Comparison of ENCODE assay signal across 9 mouse cellular contexts in the genomic region with DNA sequence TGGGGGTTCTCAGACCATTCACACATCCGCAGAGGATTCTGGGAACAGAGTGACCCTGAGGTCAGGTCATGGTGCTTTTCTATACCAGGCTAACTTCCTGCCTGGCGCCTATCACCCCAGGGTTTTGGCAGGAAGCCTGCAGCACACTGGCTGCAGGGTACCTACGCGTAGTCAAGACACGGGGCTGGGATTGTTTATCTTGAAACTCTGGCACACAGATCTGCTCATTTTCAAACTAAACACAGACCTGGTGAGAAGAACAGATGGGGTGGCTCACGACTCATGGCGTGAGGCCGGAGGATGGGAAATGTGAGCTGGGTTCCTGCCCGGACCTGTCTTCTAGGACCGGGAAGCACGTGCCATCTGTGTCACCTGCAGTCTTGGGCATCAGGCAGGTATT. TPM values are rescaled to one million over a fixed set of nuclear protein-coding genes. Genes with fewer than 3 reads are reported as not detected.
DNase-seq lines count a peak whose midpoint lies in the region; ATAC-seq and TF ChIP-seq lines count a peak whose summit lies in the region.
"Had no signal": no experiment of that assay in that cellular context is flagged by ENCODE, and none has a peak within 500 bp of the region (broad histone marks: within the 10 kb centered on the region; RNA-seq: fewer than 3 reads in every experiment).

No protein-coding gene starts in this region.

- H3K27ac ChIP-seq in layer of hippocampus, adult 2 months: peak overlapping the region; percentile 94
- peak overlapping the region; percentile 77; the same call in 1 of the 2 replicates for H3K27ac ChIP-seq in forebrain, postnatal 0 days (ENCODE audit: low read depth, low read length)
- H3K27ac ChIP-seq in intestine, postnatal 0 days (ENCODE audit: low read depth, low read length): peak overlapping the region; percentile 5; the same call in 1 of the 2 replicates
- peak overlapping the region; percentile 77 for H3K27ac ChIP-seq in midbrain, embryonic 14.5 days (replicated peaks; ENCODE audit: low read depth, low read length)

- no peaks in the 10 kb centered on the region for H3K9me3 ChIP-seq in forebrain, postnatal 0 days (ENCODE audit: low read length)
- H3K9me3 ChIP-seq in intestine, postnatal 0 days (ENCODE audit: control insufficient read depth): no peaks in the 10 kb centered on the region
- H3K9me3 ChIP-seq in midbrain, embryonic 14.5 days (ENCODE audit: control insufficient read depth, low read length): no peaks in the 10 kb centered on the region

- ATAC-seq in forebrain, postnatal 0 days: no peak
- no peak for ATAC-seq in intestine, postnatal 0 days
- ATAC-seq in midbrain, embryonic 14.5 days (ENCODE audit: low FRiP score, low TSS enrichment): no peak
- ATAC-seq: Patski had no signal

- H3K27me3 ChIP-seq in forebrain, postnatal 0 days (ENCODE audit: insufficient read depth, low read length): no peaks in the 10 kb centered on the region
- H3K27me3 ChIP-seq in intestine, postnatal 0 days (replicated peaks; ENCODE audit: control insufficient read depth, insufficient read depth, low read length): no peaks in the 10 kb centered on the region
- no peaks in the 10 kb centered on the region for H3K27me3 ChIP-seq in midbrain, embryonic 14.5 days (ENCODE audit: control insufficient read depth, insufficient read depth, low read length)
- H3K27me3 ChIP-seq: Patski had no signal

- H3K4me1 ChIP-seq in forebrain, postnatal 0 days (ENCODE audit: insufficient read depth): peaks cover 14% of the 10 kb centered on the region
- peaks cover 15% of the 10 kb centered on the region for H3K4me1 ChIP-seq in intestine, postnatal 0 days (replicated peaks; ENCODE audit: control insufficient read depth, insufficient read depth, low read length)
- H3K4me1 ChIP-seq in midbrain, embryonic 14.5 days (ENCODE audit: control insufficient read depth, insufficient read depth, low read length): peaks cover 23% of the 10 kb centered on the region

- H3K4me3 ChIP-seq in layer of hippocampus, adult 2 months: no peak overlapping the region
- no peak overlapping the region for H3K4me3 ChIP-seq in forebrain, postnatal 0 days (ENCODE audit: low read depth, low read length)
- no peak overlapping the region for H3K4me3 ChIP-seq in intestine, postnatal 0 days (ENCODE audit: low read depth, low read length)
- no peak overlapping the region for H3K4me3 ChIP-seq in midbrain, embryonic 14.5 days (replicated peaks; ENCODE audit: low read depth, low read length)

- no peak for TF ChIP-seq CTCF in layer of hippocampus, adult 2 months (conservative IDR thresholded peaks at IDR 0.05)
- no peak for TF ChIP-seq CTCF in forebrain, postnatal 0 days (IDR thresholded peaks at IDR 0.05; ENCODE audit: low read depth)
- TF ChIP-seq CTCF in intestine, postnatal 0 days (IDR thresholded peaks at IDR 0.05; ENCODE audit: low read depth): no peak

- WGBS in forebrain, postnatal 0 days: 34% methylated on average over 11 of the region's 11 CpGs
- 49% methylated on average over 11 of the region's 11 CpGs for WGBS in intestine, postnatal 0 days
- 74% methylated on average over 11 of the region's 11 CpGs for WGBS in midbrain, embryonic 14.5 days

- no peak overlapping the region for H3K4me2 ChIP-seq in forebrain, postnatal 0 days (ENCODE audit: low read depth)
- H3K4me2 ChIP-seq in intestine, postnatal 0 days (replicated peaks; ENCODE audit: low read depth): no peak overlapping the region
- H3K4me2 ChIP-seq in midbrain, embryonic 14.5 days (ENCODE audit: low read length): no peak overlapping the region

- DNase-seq in layer of hippocampus, adult 2 months (ENCODE audit: low spot score in 2 of 2): peak; percentile 51 to 63
- no peak for DNase-seq in layer of hippocampus, postnatal 25 days (ENCODE audit: extremely low spot score in 1 of 2, low spot score in 1 of 2)
- DNase-seq in cerebellum, adult 8-10 months: peak; percentile 94
- DNase-seq in forebrain, postnatal 0 days: no peak
- peak; percentile 31 for DNase-seq in midbrain, embryonic 14.5 days
- DNase-seq in spleen, adult 18-20 months: no peak
- no peak for DNase-seq in spleen, postnatal 14 days (ENCODE audit: low spot score in 2 of 2)

- no peaks in the 10 kb centered on the region for H3K36me3 ChIP-seq in forebrain, postnatal 0 days (ENCODE audit: insufficient read depth)
- H3K36me3 ChIP-seq in intestine, postnatal 0 days (ENCODE audit: control insufficient read depth, insufficient read depth): no peaks in the 10 kb centered on the region
- H3K36me3 ChIP-seq in midbrain, embryonic 14.5 days (ENCODE audit: control insufficient read depth, insufficient read depth, low read length): 0 out of 2 replicates have a peak, but pooled peaks cover 2% of the 10 kb centered on the region

- H3K9ac ChIP-seq in forebrain, postnatal 0 days: no peak overlapping the region
- H3K9ac ChIP-seq in intestine, postnatal 0 days (ENCODE audit: low read depth, low read length): no peak overlapping the region
- no peak overlapping the region for H3K9ac ChIP-seq in midbrain, embryonic 14.5 days (replicated peaks; ENCODE audit: low read length)

RNA-seq across cellular contexts. Expression of a gene that starts 52.5 kb away (rescaled TPM):
- 10 to 100 TPM; 62.8 to 63.4 TPM for total RNA-seq in layer of hippocampus, adult 2 months (2021)
- total RNA-seq in layer of hippocampus, postnatal 25 days (2021): 10 to 100 TPM; 58.5 to 66.2 TPM
- 49.7 and 51.3 TPM in 2 replicates for total RNA-seq in forebrain, postnatal 0 days (2014; rRNA removed)
- polyA plus RNA-seq in forebrain, postnatal 0 days (2015; fragmentation: Nextera tagmentation; extraction: Ambion mirVana): 16.6 and 24.3 TPM in 2 replicates
- 9.8 and 9.9 TPM in 2 replicates for polyA plus RNA-seq in intestine, postnatal 0 days (2015; fragmentation: Nextera tagmentation; extraction: Ambion mirVana)
- polyA plus RNA-seq in midbrain, embryonic 14.5 days (2014; fragmentation: Nextera tagmentation; extraction: Ambion mirVana): 18.4 and 26.0 TPM in 2 replicates

Comparison
In these comparisons a context has a peak if more than half of its experiments do, and no peak if none do; other contexts are left out.
1. DNase-seq: peak in layer of hippocampus, adult 2 months (2 of 2), cerebellum, adult 8-10 months (single experiment) and midbrain, embryonic 14.5 days (single experiment); none in layer of hippocampus, postnatal 25 days (0 of 2), forebrain, postnatal 0 days (single experiment), spleen, adult 18-20 months (0 of 2) and spleen, postnatal 14 days (0 of 2).
2. H3K27ac ChIP-seq: peak in every context shown above with its lines; median percentile 94 in layer of hippocampus, adult 2 months; 77 in forebrain, postnatal 0 days; 77 in midbrain, embryonic 14.5 days; 5 in intestine, postnatal 0 days.